Mouse (Mus musculus) telencephalon, adult 2 months (tissue): Measurements from ENCODE around the gene Insr.
"Not testable (repeated sequence)": the region's sequence is repeated elsewhere in the genome, so short reads cannot be mapped to it uniquely, and the experiment has no call there.

Source experiments
- DNase-seq: peaks from one replicate; pipeline ENCODE4 v3.0.0-alpha.2; 2011; ENCODE audit warnings: low read depth, low spot score

The Insr gene

DNA sequence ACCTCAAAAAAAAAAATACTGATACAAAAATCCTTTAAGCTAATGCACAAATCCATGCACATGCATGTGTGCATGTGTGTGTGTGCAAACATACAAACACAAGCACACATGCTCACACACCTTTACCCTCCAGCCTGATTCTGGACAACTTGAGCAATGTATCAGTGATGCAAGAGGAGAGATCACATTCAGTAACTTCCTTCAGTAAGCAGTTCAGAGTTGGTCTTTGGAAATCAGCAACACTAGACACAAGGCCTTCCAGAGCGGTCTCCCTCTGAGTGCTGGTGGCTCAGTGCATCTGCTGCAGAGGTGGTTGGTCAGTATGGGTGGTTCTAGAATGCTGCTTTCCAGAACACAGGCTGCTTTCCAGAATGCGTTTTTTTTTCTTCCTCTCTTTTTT lies 46.8 kb downstream of the Insr start:
- no peak for DNase-seq

DNA sequence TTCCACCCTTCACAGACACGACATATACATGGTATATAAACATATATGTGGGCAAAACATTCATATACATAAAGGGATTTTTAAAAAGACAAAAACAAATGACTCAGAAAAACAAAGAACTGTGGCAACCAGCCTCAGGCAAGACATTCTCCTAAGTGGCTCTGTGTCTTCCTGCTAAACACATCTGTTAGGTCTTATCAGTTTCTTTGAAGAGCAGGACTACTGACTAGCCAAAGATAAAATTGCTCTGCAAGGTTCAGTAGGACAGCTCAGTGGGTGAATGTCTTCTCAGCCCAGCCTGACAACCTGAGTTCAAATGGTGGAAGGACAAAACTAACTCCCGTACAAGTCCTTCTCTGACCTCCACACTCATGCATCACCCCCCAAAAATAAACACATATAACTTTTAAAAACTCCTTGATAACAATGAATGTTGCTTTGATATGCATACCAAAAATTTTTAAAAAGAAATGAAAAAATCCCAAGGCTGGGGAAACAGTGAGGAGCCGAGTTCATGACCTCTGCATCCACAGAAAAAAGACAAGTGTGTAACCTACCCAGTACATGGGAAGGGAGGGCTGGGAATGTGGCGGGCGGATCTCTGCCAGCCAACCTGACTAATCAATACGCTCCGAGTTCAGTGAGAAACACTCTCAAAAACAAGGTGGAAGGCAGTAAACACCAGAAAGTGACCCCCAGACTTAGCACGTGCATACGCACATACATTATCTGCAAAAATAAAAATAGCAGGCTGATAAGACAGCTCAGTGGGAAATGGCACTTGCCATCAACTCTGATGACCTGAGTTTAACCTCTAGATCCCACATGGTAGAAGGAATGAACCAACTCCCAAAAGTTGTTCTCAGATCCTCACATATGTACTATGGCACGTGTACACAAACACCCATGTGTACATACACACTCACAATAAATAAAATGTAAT lies 49.0 kb downstream of the Insr start:
- DNase-seq = no peak

DNA sequence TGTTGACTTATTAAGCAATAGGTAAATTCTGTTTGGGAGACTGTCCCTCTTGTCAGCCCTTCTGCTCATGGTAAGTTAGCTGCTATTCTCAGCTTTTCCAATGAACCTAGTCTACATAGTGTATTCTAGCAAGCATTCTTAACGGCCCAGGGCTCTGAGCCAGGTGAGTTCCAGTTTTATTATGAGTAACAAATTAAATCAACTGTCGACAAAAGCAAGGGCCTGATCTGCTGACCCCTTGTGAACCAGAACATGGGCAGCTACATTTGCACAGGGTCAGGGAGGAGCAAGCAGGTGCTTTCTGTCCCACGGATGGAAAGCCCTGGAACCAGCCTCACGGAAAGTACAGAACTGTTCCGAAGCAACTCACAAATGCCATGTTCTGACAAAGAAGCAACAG lies 52.0 kb downstream of the Insr start:
- DNase-seq = no peak

DNA sequence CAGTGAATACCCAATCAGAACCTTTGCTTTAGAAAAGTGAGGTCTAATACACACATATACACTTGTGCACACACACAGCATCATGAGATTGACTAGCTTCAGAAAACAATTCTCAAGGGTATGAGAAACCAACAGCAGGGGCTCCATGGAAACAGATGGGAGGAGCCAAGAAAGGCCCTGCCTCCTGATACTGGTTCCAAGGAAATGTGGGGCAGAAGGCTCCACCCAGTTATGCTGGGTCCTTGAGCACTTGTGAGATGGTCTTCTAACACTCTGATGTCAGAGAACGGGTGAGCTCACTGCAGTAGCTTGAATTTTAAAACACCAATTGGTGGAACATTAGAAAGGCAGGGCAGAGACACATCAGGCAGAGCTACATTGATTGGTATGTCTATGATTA lies 53.7 kb downstream of the Insr start:
- no peak for DNase-seq

DNA sequence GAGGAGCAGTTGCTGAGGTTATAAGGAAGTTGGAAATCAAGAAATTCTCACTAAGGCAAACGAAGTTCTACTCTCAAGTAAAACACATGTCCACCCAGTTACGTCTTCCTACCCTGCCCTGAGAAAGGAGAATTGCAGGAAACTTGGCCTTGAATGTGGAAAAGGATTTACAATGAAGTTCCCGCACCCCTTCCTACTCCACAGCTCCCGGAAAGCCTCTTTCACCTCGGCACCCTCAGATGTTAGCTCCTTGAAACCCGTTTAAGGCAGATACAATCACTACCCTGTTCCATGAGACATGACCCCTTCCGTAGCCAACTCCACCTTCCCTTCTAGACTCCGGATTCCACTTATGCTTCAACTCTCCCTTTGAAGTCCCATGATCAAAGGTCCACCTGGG lies 54.2 kb downstream of the Insr start:
- no peak for DNase-seq

DNA sequence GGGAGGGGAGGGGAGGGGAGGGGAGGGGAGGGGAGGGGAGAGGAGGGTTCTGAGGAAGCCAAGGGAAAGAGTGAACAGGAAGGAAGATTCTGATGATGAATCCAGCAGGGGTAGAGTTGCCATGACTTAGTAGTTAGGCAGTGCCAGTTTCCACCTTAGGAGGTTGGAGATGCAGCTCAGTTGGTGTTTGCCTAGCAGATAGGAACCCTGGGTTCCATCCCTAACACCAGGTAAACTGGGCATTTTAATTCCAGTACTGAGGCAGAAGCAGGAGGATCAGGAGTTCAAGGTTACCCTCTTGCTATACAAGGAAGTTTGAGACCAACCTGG lies 56.8 kb downstream of the Insr start:
- DNase-seq = no peak

DNA sequence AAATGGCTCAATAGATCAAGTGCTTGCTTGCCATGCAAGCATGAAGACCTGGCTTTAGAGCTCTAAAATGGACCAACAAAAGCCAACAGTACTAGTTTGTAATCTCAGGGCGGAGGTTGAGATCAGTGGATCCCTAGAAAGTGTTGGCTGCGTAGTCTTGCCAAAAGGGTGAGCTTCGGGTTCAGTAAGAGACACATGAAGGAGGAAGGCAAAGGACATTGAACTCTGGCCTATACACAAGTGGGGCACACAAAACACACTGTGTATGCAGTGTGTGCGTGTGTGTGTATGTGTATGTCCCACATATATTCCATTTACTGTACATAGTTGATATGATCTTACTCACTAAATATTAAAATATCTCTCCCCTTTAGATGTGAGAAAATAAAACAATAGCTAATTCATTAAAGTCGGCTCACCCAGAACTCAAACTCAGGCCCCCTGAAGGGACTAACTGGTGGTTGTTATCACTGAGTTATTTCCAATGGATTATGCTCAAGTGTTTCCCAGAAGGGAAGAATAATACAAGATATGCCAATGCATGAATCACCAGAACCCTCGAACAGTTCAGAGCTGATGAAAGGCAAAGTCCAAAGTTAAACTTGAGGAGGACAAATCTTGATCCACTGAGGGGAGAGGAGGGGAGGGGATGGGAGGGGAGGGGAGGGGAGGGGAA lies 57.3 kb downstream of the Insr start:
- DNase-seq = no peak

DNA sequence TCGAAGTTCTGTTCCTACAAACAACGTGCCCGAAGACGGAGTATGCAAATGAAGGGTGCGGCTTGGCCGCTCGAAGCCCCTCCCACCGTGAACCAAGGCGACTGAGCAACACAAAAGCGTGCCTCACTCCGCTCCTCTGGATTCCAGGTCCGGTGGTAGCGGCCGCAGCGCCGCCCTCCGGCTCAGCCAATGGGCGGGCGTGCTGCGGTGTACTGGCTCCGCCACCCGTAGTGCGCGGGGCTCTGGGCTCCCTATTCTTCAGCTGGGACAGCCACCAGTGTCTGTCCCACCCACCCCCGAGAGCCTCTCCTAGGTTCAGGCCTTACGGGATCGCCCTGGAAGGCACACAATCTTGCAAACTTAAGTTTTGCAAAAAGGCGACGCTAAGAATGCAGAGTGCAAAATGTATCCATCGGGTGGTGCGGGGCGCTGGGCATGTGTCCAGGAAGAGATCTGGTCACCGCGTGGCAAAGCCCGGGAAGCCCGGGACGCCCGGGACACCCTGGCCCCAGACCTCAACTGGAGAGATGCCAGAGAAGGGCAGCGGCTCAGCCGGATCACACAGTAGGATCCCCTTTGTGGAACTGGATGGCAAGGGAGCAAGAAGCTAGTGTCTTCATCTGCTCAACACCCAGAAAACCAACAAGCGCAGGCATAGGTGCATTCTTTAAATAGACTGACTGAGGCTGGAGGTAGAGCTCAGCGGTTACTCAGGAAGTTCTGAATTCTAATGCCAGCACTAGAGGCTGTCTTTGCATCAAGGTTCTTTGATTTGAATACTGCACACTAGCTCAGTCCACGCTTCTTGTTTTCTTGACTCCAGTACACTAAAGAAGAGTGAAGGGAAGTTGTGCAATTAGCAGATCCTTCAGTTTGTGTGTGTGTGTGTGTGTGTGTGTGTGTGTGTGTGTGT lies 58.1 kb downstream of the Insr start:
- DNase-seq = peak; percentile 89

DNA sequence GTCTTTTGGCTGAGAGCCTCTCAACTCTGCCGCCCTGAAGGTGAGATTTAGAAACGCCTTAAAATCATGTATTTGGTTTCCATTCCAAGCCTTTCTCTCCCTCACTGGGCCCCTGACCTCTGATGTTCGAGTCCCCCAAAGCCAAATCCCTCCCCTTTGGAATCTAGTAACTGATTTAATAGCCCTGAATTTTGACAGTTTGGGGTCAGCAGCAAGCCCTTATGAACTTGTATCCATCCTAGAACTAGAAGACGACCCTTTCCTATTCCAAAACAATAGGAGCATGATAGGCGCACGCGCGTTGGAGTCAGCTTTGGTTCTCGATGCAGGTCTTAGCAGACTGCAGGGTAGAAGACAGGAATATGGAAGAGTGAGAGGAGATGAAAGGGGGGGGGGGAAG lies 58.9 kb downstream of the Insr start:
- no peak for DNase-seq

DNA sequence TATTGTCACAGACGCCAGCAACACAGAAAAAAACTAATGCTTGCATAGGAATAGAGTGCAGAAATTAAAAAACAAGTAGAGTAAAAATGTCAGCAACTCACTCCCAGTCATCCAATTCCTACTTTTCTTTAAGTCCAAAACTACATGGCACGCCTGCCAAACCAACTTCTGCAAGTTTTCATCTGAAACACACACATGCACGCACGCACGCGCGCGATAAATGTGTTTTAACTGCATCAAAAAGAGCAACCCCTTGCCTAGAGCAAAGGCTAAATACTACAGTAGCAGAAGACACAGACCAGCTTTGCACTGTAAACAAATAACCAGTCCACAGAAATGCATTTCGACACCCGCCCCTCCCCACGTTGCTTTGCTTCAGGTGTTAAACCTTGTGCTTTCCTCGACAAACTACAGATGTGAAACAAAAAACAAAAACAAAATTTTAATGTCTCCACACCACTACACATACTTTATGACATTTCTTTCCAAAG lies 59.5 kb downstream of the Insr start:
- no peak for DNase-seq

DNA sequence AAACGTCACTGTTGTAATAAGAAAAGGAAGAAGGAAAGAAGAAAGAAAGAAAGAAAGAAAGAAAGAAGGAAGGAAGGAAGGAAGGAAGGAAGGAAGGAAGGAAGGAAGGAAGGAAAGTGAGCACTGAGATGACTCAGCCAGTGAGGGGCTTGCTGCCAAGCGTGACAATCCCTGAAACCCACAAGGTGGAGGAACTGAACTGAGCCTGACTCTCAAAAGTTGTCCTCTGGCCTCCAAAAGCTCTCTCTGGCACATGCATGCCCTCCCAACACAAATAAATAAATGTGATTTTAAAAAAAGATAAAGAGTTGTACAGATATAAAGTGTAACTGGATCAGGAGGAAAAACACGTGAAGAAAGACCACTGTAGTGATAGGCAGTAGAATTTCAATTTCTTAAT lies 60.2 kb downstream of the Insr start:
- no peak for DNase-seq

DNA sequence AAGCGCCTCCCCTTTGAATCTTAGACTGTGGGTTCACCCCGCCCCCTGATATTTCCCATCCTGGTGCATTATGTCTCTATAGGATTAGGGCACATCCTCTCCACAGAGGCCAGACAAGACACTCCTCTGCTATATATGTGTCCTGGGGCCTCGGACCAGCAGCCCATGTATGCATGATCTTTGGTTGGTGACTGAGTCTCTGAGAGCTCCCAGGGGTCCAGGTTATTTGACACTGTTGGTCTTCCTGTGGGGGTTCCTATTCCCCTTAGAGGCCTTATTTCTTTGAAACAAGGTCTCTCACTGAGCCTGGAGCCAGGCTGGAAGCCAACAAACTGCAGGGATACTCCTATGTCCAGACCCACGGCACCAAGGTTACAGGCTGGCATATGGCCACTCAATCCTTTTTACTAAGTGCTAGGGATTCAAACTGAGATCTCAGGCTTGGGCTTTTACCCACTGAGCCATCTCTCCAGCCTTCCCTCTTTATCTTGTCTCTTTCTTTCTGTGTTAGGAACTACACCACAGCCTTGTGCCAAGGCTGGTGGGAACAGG lies 62.8 kb downstream of the Insr start:
- no peak for DNase-seq

DNA sequence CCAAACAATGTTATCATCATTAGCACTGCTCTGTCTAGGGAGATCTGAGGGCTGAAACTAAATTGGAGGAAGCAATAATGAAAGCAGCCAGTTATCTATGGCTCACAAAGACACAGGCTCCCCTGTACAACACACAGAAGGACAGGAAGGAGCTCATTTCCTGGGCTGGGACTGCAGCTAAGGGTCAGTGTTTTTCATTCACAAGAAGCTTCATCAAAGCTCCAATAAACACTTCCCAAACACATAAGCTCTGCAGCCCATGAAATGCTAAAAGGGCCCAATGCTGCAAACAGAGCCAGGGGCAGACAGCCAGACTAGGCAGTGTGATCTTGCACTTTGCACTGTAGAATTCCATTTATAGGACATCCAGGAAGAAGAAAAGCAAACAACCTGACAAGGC lies 63.9 kb downstream of the Insr start:
- DNase-seq = no peak

DNA sequence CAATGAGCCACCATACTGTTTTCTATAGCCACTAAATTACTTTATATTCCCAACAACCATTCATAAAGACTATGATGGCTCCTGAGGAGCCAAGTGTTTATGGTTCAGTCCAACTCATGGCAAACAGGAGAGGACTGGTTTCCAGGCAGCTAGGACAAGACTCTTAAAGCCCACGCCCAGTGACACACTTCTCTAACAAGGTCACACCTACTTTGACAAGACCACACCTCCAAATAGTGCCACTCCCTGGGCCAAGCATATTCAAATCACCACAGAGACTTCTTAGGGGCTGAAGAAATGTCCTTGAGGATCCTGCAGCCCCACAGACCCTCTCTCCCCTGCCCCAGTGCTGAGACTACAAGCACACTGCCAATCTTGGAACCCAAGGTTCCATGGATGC lies 64.8 kb downstream of the Insr start:
- no peak for DNase-seq

DNA sequence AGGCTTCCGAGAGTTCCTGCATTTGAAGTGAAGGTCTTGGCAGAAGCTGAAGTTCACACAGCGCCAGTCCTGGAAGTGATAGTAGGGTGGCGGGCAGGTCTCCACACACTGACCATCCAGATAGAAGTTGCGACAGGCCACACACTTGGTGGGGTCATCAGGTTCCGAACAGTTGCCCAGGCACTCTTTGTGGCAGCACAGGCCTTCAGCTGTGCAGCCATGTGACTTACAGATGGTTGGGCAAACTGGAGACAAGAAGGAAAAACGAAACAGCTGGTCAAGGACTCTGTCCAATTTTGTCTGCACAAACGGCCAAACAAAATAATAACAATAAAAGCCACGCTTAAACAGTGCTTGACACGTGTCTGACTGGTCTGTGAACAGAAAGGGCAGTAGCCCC lies 68.0 kb downstream of the Insr start:
- DNase-seq = no peak

DNA sequence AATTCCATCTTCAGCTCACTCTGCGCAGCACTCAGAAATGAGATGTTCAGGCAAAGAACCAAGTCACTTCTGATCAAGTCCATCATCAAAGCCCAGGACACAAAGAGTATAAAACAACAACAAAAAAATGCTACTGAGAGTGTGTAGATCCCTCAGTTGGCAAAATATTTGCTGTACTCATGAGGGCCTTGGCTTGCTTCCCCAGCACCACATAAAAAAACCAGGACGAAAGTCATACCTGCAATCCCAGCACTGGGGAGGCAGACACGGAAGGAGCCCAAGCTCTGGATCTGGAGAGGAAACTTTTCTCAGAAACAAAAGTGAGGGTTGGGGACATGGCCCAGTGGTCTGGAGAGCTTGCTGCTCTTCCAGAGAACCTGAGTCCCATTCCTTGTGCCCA lies 69.5 kb downstream of the Insr start:
- DNase-seq = no peak

DNA sequence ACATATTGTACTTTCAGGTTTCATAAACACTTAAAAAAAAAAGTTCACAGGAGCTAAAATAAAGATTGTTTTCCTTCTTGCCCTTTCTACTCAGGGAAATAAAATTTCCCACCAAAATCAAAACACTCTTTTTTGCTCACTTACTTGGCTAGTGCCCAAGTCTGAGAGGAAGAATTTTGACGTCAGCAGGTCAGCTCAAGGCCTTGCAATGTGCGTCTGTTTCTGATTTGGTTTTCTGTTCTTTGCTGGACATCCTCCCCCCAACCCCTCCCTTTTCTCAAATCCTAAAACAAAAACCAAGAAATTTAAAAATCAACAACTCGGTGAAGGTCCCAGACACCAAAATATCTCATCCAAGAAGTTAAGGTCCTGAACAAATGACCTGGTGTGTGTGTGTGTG lies 70.1 kb downstream of the Insr start:
- DNase-seq = no peak

DNA sequence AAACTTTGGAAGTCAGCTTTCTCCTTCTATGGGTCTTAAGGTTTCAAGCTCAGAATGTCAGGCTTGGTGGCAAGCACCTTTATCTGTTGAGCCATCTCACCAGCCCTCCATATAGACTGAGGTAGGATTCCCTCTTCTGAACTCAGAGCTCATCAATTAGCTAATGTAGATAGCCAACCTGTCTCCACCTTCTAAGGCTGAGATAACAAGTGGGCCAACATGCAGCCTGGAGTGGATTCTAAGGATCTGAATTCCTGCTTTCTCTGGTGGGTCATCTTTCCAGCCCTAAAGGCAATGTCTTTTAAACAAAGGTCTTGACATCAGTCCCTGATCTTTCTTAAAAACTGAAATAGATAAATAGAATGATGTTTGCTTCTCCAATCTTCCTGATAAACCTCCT lies 70.7 kb downstream of the Insr start:
- DNase-seq = no peak

DNA sequence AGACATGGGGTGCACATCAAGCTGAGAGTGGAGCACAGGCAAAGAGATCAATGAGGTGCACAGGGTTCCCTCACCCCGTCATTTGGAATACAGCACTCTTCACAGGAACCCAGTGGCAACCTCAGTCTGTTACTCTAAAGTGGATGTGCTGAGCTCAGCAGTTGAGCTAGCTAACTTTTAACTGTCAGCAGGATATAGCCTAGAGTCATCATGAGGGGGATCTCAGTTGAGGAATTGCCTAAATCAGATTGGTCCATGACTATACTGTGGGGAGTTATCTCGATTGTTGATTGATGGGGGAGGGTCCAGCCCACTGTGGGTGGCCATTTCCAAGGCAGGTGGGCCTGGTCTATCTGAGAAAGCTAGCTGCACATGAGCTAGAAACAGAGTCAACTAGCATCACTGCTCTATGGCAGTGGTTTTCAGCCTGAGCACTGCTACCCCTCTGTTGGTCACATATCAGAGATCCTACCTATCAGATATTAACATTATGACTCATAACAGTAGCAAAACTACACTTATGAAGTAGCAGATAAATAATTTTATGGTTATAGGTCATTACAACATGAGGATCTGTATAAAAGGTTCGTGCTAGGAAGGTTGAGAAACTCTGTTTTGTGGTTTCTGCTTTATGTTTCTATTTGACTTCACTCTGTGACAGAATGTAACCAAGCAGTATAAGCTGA lies 74.5 kb downstream of the Insr start:
- no peak for DNase-seq

DNA sequence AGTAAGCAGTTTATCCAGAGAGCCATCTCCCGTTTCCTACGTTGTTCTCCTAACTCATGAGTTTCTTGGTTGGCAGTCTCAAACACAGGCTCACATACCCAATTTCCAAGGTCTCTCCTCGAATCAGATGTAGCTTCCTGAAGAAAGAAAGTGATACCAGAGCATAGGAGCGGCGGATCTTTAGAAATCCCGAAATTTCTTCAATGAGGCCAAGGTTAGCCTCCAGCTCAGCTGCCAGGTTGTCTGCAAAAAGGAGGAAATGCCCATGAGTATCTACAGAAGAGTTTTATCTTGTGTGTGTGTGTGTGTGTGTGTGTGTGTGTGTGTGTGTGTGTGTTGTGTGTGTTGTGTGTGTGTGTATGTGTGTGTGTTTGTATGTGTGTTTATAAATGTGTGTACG lies 76.6 kb downstream of the Insr start:
- no peak for DNase-seq

DNA sequence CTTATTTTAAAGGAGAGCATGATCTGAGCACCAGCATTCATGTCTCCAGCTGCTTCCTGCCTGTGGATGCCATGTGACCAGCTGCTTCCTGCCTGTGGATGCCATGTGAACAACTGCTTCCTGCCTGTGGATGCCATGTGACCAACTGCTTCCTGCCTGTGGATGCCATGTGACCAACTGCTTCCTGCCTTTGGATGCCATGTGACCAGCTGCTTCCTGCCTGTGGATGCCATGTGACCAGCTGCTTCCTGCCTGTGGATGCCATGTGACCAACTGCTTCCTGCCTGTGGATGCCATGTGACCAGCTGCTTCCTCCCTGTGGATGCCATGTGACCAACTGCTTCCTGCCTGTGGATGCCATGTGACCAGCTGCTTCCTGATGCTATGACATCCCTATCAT lies 85.1 kb downstream of the Insr start:
- DNase-seq = not testable (repeated sequence)
